Mouse (Mus musculus): ENCODE data around the gene Adh5. TPM values are rescaled to one million over a fixed set of nuclear protein-coding genes. Genes with fewer than 3 reads are reported as not detected.
"Not testable (repeated sequence)": the region's sequence is repeated elsewhere in the genome, so short reads cannot be mapped to it uniquely, and the experiment has no call there.

Gene Adh5
- total RNA-seq, 2 experiments from 2014 or later, result 160 to 207 TPM

GRCm38 (mm10) chr3:138458441-138458840, 15.5 kb downstream of the Adh5 start:
- no peak for DNase-seq

- DNase-seq, result no peak
These were observed 17.4 kb downstream of the Adh5 start for GRCm38 (mm10) chr3:138460260-138460659.

GRCm38 (mm10) chr3:138461832-138462231, 18.9 kb downstream of the Adh5 start:
- DNase-seq, result no peak

- peak; percentile 12 to 25 for DNase-seq
These were observed 20.2 kb downstream of the Adh5 start for GRCm38 (mm10) chr3:138463137-138463536.

- no peak for DNase-seq
These were observed 20.9 kb downstream of the Adh5 start for GRCm38 (mm10) chr3:138463807-138464206.

- DNase-seq, result no peak
These were observed 21.8 kb downstream of the Adh5 start for GRCm38 (mm10) chr3:138464573-138465147.

- not testable (repeated sequence) for DNase-seq
These were observed 23.8 kb downstream of the Adh5 start for GRCm38 (mm10) chr3:138466656-138467055.

GRCm38 (mm10) chr3:138471066-138471465, 28.2 kb downstream of the Adh5 start:
- no peak for DNase-seq

GRCm38 (mm10) chr3:138479489-138479888, 36.6 kb downstream of the Adh5 start:
- DNase-seq, result no peak

GRCm38 (mm10) chr3:138481526-138482284, 38.8 kb downstream of the Adh5 start:
- peak; percentile 13 to 17 for DNase-seq

GRCm38 (mm10) chr3:138483240-138483639, 40.3 kb downstream of the Adh5 start:
- DNase-seq, result no peak

- DNase-seq, result peak; percentile 17 to 25
These were observed 45.9 kb downstream of the Adh5 start for GRCm38 (mm10) chr3:138488584-138489326.

GRCm38 (mm10) chr3:138489327-138490033, 46.6 kb downstream of the Adh5 start, which contains the start of gene Metap1:
Gene Metap1, minus strand, starts transcription at chr3:138489515.
- peak; percentile 99 to 100 for DNase-seq

GRCm38 (mm10) chr3:138490034-138490337, 47.1 kb downstream of the Adh5 start:
- DNase-seq, result no peak

- DNase-seq, result no peak
These were observed 50.8 kb downstream of the Adh5 start for GRCm38 (mm10) chr3:138493668-138494067.

- no peak for DNase-seq
These were observed 51.7 kb downstream of the Adh5 start for GRCm38 (mm10) chr3:138494565-138494964.

- DNase-seq, result no peak
These were observed 52.6 kb downstream of the Adh5 start for GRCm38 (mm10) chr3:138495166-138496145.

GRCm38 (mm10) chr3:138498731-138499130, 55.8 kb downstream of the Adh5 start:
- DNase-seq, result no peak

GRCm38 (mm10) chr3:138499854-138500740, 57.2 kb downstream of the Adh5 start:
- no peak for DNase-seq

GRCm38 (mm10) chr3:138503754-138504153, 60.9 kb downstream of the Adh5 start:
- no peak for DNase-seq

All from adrenal gland, postnatal 36 days (tissue).